Mouse (Mus musculus) hematopoietic stem cell, adult 5-6 weeks (primary cell): Measurements from ENCODE around the gene Dazap2. TPM values are rescaled to one million over a fixed set of nuclear protein-coding genes. Genes with fewer than 3 reads are reported as not detected.
A peak's percentile ranks its signal among the peaks of the same experiment; 100 is the strongest.

Experiments
- ATAC-seq, 2 experiments: fragments of 125-278 bp in 1 of 2; replicated peaks in 1 of 2; 2 replicates each; pipeline ENCODE4 v1.8.0; 2016 to 2017; ENCODE audit warnings: inconsistent platforms in 2 of 2, mild to moderate bottlenecking in 2 of 2, moderate number of reproducible peaks in 2 of 2, low read depth in 1 of 2, moderate TSS enrichment in 1 of 2; ENCODE audit not compliant: low FRiP score in 2 of 2, poor library complexity in 2 of 2, severe bottlenecking in 2 of 2, insufficient read depth in 1 of 2, low TSS enrichment in 1 of 2
- total RNA-seq: library from RNA; stranded (forward); fragments of 172-1452, 232-1000 nt; gene quantifications from 2 replicates; pipeline ENCODE4 v1.2.3, GENCODE M21; 2017

The Dazap2 gene
- total RNA-seq, 1 experiment from 2014 or later: 164 TPM

DNA sequence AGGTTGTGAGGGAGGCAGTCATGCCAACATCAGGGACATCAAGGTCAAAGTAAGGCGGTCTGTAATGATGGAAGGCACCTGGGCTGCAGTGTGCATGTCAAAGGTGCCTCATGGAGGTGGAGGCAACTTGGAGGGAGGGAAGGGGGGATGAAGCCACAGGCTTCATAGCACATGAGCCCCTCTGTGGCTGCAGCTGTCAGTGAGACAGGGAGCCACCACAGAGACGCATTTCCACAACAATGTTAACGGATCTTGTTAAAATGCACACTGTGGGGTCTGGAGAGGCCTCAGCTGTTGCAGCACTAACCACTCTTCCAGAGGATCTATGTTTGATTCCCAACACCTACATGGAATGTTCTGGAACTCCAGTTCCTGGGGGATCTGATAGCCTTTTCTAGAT lies 15.0 kb downstream of the Dazap2 start:
- ATAC-seq: no peak

GRCm38 (mm10) chr15:100631454-100632170 lies 16.5 kb downstream of the Dazap2 start:
- peak; percentile 37 to 48; a peak in 1 of 4 replicates for ATAC-seq

- no peak for ATAC-seq
Measured at GRCm38 (mm10) chr15:100632323-100632722, 17.2 kb downstream of the Dazap2 start.

DNA sequence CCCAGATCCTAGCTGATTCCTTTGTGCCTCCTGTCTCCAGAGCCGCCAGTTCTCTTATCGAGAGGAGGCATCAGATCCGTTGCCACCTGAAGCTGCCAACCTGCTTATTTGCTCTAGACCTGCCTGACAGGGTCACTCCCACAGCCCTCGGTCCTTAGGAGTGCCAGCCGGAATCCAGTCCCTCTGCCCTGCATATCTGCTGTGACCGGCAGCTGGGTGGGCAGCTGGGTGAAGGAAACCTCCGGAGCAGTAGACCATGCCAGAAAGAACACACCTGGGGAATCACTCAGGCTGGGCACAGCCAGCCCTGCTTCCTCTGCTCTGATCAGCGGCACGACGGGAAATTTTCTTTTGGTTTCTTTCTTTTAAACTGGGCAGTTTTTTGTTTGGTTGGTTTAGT lies 18.2 kb downstream of the Dazap2 start:
- no peak for ATAC-seq

DNA sequence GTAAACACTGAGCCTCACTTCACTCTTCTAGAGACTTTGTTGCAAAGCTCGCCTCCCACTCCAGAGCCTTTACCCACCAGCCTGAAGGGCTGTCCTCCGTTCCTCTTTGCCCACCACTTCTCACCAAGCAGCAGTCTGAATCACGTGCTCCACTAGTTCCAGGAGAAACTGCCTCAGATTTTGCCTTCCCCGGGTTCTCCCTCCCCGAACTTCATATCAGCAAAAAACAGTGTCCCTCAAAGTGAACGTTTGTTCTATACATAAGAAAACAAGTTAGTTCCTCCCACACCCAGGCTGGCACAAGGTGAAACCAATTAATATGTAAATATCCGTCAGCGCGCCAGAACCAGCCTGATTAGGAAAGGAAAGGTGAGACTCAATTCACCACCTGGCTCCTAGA lies 20.1 kb downstream of the Dazap2 start:
- ATAC-seq: 0 out of 4 replicates have a peak, but pooled peaks of 1 of the 2 experiments have one; percentile 29

- no peak for ATAC-seq
Measured at GRCm38 (mm10) chr15:100635851-100636645, 20.9 kb downstream of the Dazap2 start.

GRCm38 (mm10) chr15:100636700-100637501 lies 21.8 kb downstream of the Dazap2 start, which contains the start of gene Smagp:
Smagp (minus strand) TSS chr15:100636940.
- no peak for ATAC-seq

DNA sequence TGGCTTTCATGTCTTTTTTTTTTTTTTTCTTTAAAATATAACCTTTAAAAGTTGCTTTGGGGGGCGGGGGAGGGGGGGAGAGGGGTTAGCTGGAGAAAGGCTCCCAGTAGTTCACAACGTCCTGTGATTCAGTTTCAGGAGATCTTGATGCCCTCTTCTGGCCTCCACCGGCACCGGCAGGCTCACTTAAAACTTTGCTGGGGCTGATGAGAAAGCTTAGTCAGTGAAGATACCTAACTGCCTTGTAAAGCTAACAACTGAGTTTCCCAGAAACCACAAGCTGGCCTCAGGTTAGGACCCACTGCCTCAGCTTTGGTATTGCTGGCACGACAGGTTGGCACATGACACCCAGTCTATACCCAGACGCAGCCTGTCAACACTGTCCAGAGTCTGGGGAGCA lies 22.5 kb downstream of the Dazap2 start:
- no peak; a peak in 1 of 4 replicates for ATAC-seq

DNA sequence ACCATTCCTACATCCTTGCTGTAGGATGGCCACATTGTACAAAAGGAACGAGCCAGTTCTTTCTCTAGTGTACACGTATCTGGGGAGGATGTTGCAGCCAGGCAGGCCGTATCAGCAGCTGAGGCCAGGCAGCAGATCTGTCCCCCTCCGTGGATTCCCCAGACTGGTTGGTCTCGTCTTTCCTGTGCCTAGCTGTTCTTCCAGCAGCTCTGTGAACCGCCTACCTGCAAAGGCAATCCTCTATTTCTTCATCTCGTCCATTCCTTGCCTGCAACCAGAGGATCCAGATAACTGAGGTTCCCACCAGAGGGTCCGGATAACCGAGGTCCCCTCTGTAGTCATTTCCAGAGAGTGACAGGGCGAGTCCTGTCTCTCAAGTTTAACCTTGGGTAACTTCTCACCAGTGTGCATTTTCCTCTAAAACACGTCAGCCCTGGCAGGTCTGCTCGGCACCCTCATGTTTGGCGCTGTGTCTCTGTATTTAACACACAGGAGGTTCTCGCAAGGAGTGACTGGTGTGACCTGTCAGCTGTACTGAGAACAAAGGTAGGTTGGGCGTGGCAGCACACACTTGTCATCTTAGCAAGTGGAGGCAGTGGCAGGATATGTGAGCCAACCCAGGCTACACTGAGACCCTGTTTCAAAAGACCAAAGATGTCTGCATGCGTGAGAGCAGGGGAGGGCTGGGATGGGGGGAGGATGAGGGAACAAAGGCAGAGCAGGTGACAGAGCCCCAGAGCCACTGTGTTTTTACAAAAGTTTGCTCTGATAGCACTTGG lies 25.0 kb downstream of the Dazap2 start:
- no peak for ATAC-seq

DNA sequence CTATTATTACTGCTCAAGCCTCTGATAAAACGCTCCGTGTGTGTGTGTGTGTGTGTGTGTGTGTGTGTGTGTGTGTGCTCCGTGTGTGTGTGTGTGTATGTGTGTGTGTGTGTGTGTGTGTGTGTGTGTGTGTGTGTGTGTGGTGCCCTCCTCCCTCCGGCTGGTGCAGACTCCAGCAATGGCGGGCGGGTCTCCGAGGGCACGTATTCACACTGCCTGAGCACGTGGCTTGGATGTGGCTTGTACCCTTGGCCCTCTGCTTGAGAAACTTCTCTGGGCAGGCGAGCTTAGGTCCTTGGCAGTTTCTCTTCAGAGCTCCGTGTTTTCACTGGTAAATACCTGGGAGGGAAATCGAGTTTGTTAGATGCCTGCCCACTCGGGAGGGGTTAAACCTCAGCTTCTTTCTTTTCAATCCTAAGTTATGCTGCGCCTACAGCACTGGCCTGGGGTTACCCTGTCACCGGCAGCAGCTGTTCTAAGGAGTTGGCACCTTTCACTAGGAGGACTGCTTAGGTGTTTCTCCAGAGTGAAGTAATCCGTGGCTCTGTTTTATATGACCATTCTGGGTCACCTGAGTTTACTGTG lies 26.2 kb downstream of the Dazap2 start:
- ATAC-seq: no peak

- no peak for ATAC-seq
Measured at GRCm38 (mm10) chr15:100642451-100642850, 27.3 kb downstream of the Dazap2 start.

DNA sequence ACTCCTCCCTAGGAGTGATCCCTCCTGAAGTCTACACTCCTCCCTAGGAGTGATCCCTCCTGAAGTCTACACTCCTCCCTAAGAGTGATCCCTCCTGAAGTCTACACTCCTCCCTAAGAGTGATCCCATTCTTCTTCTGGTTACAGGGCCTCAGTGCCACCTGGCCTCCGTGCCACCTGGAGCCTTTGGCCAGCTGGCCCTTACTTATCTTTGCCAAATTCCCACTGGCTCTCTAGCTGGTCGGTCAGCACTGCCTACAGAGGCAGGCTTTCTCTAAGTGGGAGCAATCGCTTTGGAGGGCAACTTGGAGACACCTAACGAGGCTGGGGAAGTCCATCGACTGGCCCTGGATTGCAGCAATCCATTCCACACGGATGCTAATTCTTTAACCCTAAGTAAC lies 31.0 kb downstream of the Dazap2 start:
- no peak for ATAC-seq

DNA sequence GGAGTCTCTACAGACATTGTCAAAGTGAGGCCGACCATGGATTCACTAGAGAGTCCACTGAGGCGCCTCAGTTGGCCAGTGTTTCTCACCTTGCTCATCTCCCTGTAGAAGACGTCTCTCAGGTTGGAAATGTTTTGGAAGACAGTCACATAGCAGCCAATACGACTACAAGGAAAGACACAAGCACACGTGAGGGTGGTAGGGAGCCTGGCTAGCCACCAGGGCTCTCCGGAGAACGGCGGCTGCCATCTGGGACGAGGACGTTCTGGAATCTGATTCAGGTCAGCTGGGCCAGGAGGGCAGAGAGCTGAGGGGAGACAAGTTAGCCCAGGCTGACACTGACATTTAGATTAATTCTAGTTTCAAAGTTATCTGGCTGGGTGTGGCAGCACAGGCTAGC lies 35.0 kb downstream of the Dazap2 start:
- ATAC-seq: no peak

DNA sequence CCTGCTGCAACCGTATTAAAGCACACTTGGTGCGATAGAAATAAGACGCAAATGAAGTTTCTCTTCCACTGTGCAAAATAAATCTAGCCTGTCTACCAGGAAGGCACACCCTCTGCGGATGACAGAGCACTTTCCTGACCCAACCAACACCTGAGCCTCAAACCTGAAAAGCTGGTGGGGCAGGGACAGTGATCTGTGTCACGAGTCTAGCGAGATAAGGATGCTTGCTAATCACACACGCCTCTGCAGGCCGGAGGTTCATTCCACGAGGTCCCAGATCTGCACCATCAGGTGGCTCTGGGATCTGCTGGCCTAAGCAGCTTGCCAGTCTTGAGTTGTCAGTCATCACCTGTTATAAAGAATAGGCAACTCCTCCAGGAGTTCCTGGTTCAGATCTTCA lies 36.5 kb downstream of the Dazap2 start:
- ATAC-seq: no peak

GRCm38 (mm10) chr15:100654271-100654670 lies 39.1 kb downstream of the Dazap2 start:
- no peak for ATAC-seq

GRCm38 (mm10) chr15:100655201-100655600 lies 40.1 kb downstream of the Dazap2 start:
- ATAC-seq: no peak

GRCm38 (mm10) chr15:100660306-100660705 lies 45.2 kb downstream of the Dazap2 start:
- no peak for ATAC-seq
